Mouse (Mus musculus): ENCODE results near the gene Bahd1. TPM values are rescaled to one million over a fixed set of nuclear protein-coding genes. Genes with fewer than 3 reads are reported as not detected.

The Bahd1 gene
- polyA plus RNA-seq, 1 experiment from 2014 or later = 2.2 TPM

DNA sequence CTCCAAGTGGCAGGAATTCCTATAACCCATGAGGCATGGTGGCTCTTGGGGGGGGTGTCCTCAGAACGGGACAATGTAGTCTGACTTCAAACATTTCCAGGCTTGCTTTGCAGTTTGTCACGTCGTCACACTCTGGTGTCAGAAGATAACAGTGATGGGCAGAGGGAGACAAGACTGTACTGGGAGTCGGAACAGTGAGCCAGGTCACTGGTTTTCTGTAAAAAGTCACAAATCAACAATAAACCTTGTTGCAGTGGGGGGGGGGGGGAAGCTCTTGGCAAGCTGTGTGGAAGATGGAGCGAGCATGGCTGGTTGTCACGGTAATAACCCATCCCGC lies 63.5 kb downstream of the Bahd1 start:
- Histone ChIP-seq H3K27ac (ENCODE audit: low read depth, low read length) (no peak overlapping the region), H3K4me3 (ENCODE audit: low read depth, low read length) (no peak overlapping the region), H3K4me2 (ENCODE audit: low read depth, low read length) (no peak overlapping the region), H3K36me3 (ENCODE audit: control insufficient read depth, insufficient read depth, low read length) (no peaks in the 10 kb centered on the region), H3K4me1 (ENCODE audit: control insufficient read depth, insufficient read depth, low read length) (no peaks in the 10 kb centered on the region), H3K9me3 (ENCODE audit: control insufficient read depth, low read length) (no peaks in the 10 kb centered on the region), H3K27me3 (ENCODE audit: control insufficient read depth, insufficient read depth, low read length) (no peaks in the 10 kb centered on the region), H3K9ac (replicated peaks; ENCODE audit: low read depth, low read length) (no peak overlapping the region)
- WGBS = 55% methylated on average over 7 of the region's 7 CpGs
- no peak for ATAC-seq (ENCODE audit: low read depth)

DNA sequence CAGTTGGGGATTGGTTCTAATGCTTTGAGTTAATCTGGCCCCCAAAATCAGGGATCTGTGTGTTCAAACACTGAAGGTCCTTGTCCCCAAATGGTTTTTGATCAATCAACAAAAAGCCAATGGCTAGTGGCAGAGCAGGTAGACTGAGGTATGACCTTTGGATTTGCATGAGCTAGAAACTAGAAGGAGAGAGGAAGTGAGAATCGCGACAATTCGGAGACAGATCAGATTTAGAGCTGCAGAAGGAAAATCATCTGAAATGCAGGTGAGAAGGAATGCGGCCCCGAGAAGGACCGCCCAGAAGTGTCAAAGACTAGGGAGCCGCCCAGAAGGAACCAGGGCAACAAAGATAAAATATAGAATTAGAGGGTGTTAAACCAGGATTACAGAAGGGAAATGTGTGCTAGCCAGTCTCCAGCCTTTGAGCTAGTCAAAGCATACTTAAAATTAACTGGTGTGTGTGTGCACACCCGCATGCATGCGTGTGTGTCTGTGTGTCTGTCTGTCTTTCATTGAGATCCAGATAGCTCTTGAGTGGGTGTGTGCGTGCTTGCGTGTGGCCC lies 69.5 kb downstream of the Bahd1 start:
- no peak overlapping the region for H3K9ac ChIP-seq (replicated peaks; ENCODE audit: low read depth, low read length)
- no peaks in the 10 kb centered on the region for H3K4me1 ChIP-seq (ENCODE audit: control insufficient read depth, insufficient read depth, low read length)
- peaks cover 6% of the 10 kb centered on the region for H3K27me3 ChIP-seq (ENCODE audit: control insufficient read depth, insufficient read depth, low read length)
- no peak for ATAC-seq (ENCODE audit: low read depth)
- 91% methylated on average over 11 of the region's 11 CpGs for WGBS
- no peak overlapping the region for H3K4me2 ChIP-seq (ENCODE audit: low read depth, low read length)
- H3K4me3 ChIP-seq (ENCODE audit: low read depth, low read length) = no peak overlapping the region
- no peaks in the 10 kb centered on the region for H3K9me3 ChIP-seq (ENCODE audit: control insufficient read depth, low read length)
- H3K27ac ChIP-seq (ENCODE audit: low read depth, low read length) = no peak overlapping the region
- no peaks in the 10 kb centered on the region for H3K36me3 ChIP-seq (ENCODE audit: control insufficient read depth, insufficient read depth, low read length)

DNA sequence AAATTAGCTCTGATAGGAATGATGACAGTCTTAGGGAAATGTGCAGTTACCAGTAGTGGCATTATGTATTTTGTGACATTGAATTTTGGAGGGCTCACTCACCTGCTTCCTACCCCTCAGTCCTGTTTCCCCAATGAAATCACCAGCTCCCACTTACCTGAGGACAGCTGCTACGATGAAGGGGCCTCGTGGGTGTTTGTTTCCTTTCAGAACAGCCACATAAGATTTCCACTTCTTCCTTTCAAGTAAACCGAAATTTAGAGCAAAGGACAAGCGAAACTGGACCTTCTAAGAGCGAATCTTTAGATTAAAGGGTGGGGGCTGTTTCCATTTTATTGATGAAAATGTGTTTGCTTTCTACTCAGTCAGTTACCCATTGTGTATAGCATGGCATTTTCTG lies 71.9 kb downstream of the Bahd1 start:
- Histone ChIP-seq H3K9ac (replicated peaks; ENCODE audit: low read depth, low read length) (no peak overlapping the region), H3K4me1 (ENCODE audit: control insufficient read depth, insufficient read depth, low read length) (0 out of 2 replicates have a peak, but pooled peaks cover 4% of the 10 kb centered on the region), H3K9me3 (ENCODE audit: control insufficient read depth, low read length) (no peaks in the 10 kb centered on the region), H3K27me3 (ENCODE audit: control insufficient read depth, insufficient read depth, low read length) (peaks cover 12% of the 10 kb centered on the region), H3K27ac (ENCODE audit: low read depth, low read length) (no peak overlapping the region), H3K36me3 (ENCODE audit: control insufficient read depth, insufficient read depth, low read length) (no peaks in the 10 kb centered on the region), H3K4me2 (ENCODE audit: low read depth, low read length) (no peak overlapping the region; the same call in 1 of the 2 replicates), H3K4me3 (ENCODE audit: low read depth, low read length) (no peak overlapping the region; the same call in 1 of the 2 replicates)
- ATAC-seq (ENCODE audit: low read depth) = no peak
- WGBS = 82% methylated on average over 5 of the region's 5 CpGs

DNA sequence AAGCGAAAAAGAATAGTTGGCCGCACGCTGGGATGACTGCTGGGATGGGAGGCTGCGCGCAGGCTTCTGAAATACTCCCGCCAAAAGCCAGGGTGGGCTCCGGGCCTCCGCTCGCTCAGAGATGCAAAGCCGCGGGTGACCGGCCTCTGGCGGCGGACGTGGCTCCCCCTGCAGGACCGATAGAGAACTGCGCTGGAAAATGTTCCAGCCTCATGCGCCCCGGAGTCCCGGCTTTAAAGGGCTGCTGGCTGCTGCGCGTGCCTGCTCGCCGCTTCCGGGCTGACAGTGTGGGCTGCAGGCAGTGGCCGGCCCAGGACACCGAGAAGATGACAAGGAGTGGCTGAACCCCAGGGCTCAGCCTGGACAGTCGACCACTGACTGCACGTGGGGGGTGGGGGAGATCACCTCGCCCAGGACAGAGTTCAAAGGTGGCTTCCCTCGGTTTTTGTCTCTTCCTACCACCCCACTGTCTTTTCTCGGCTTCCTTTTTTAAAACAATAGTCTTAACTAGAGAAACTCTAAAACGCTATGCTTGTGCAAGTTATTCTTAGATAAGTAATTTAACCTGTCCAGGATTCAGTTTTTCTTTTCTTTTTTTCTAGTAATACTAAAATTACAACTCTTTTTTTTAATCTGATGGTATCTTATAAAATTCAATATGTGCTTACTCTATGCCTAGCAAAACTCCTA lies 72.7 kb downstream of the Bahd1 start:
- Histone ChIP-seq H3K27me3 (ENCODE audit: control insufficient read depth, insufficient read depth, low read length) (peaks cover 12% of the 10 kb centered on the region), H3K4me1 (ENCODE audit: control insufficient read depth, insufficient read depth, low read length) (0 out of 2 replicates have a peak, but pooled peaks cover 4% of the 10 kb centered on the region), H3K9ac (replicated peaks; ENCODE audit: low read depth, low read length) (peak overlapping the region; percentile 46; the same call in 1 of the 2 replicates), H3K27ac (ENCODE audit: low read depth, low read length) (no peak overlapping the region), H3K36me3 (ENCODE audit: control insufficient read depth, insufficient read depth, low read length) (no peaks in the 10 kb centered on the region), H3K4me2 (ENCODE audit: low read depth, low read length) (peak overlapping the region; percentile 67), H3K4me3 (ENCODE audit: low read depth, low read length) (peak overlapping the region; percentile 26), H3K9me3 (ENCODE audit: control insufficient read depth, low read length) (no peaks in the 10 kb centered on the region)
- 2% methylated on average over 33 of the region's 33 CpGs for WGBS
- peak; percentile 75; the same call in 1 of the 2 replicates for ATAC-seq (ENCODE audit: low read depth)

Other genes starting within 250 kb of the Bahd1 start
- gene Pak6, start 237.1 kb upstream of the Bahd1 start, polyA plus RNA-seq (2014; fragmentation: Nextera tagmentation; extraction: Ambion mirVana) = 29.4 and 39.1 TPM in 2 replicates
- gene Ankrd63, start 196.4 kb upstream of the Bahd1 start, polyA plus RNA-seq (2014; fragmentation: Nextera tagmentation; extraction: Ambion mirVana) = not detected in 2 replicates
- 0.57 and 0.88 TPM in 2 replicates for gene Plcb2, start 171.9 kb upstream of the Bahd1 start, polyA plus RNA-seq (2014; fragmentation: Nextera tagmentation; extraction: Ambion mirVana)
- gene Inafm2, start 154.6 kb upstream of the Bahd1 start, polyA plus RNA-seq (2014; fragmentation: Nextera tagmentation; extraction: Ambion mirVana) = 29.4 and 32.3 TPM in 2 replicates
- 0.60 and 0.64 TPM in 2 replicates for gene Ccdc9b, start 137.7 kb upstream of the Bahd1 start, polyA plus RNA-seq (2014; fragmentation: Nextera tagmentation; extraction: Ambion mirVana)
- not detected in 2 replicates for gene Phgr1, start 127.6 kb upstream of the Bahd1 start, polyA plus RNA-seq (2014; fragmentation: Nextera tagmentation; extraction: Ambion mirVana)
- 59.4 and 66.8 TPM in 2 replicates for gene Disp2, start 120.7 kb upstream of the Bahd1 start, polyA plus RNA-seq (2014; fragmentation: Nextera tagmentation; extraction: Ambion mirVana)
- 7.2 and 11.5 TPM in 2 replicates for gene Knstrn, start 86.4 kb upstream of the Bahd1 start, polyA plus RNA-seq (2014; fragmentation: Nextera tagmentation; extraction: Ambion mirVana)
- gene Ivd, start 38.4 kb upstream of the Bahd1 start, polyA plus RNA-seq (2014; fragmentation: Nextera tagmentation; extraction: Ambion mirVana) = 37.7 and 41.2 TPM in 2 replicates
- 3.5 and 8.5 TPM in 2 replicates for gene Chst14, start 26.1 kb downstream of the Bahd1 start, polyA plus RNA-seq (2014; fragmentation: Nextera tagmentation; extraction: Ambion mirVana)
- gene Ccdc32, start 129.0 kb downstream of the Bahd1 start, polyA plus RNA-seq (2014; fragmentation: Nextera tagmentation; extraction: Ambion mirVana) = 36.3 and 38.5 TPM in 2 replicates
- gene Rpusd2, start 134.4 kb downstream of the Bahd1 start, polyA plus RNA-seq (2014; fragmentation: Nextera tagmentation; extraction: Ambion mirVana) = 4.1 and 4.4 TPM in 2 replicates
- 2.9 and 4.9 TPM in 2 replicates for gene Knl1, start 146.7 kb downstream of the Bahd1 start, polyA plus RNA-seq (2014; fragmentation: Nextera tagmentation; extraction: Ambion mirVana)
- 3.7 and 7.5 TPM in 2 replicates for gene Rad51, start 212.4 kb downstream of the Bahd1 start, polyA plus RNA-seq (2014; fragmentation: Nextera tagmentation; extraction: Ambion mirVana)